Mouse (Mus musculus): ENCODE measurements around the gene Dlg4.
A peak's percentile ranks its signal among the peaks of the same experiment; 100 is the strongest.

- peak; percentile 40 for TF ChIP-seq CTCF (IDR thresholded peaks at IDR 0.05; ENCODE audit: low read depth)
- TF ChIP-seq EP300 (IDR thresholded peaks at IDR 0.05; ENCODE audit: low read depth): peak; percentile 72
Observed at GRCm38 (mm10) chr11:69990850-69991691, 25.7 kb upstream of the Dlg4 start, which contains the start of gene Gabarap.

All from liver, embryonic 14.5 days (tissue).